18 mouse cellular contexts compared by ENCODE assay signal in the genomic region with DNA sequence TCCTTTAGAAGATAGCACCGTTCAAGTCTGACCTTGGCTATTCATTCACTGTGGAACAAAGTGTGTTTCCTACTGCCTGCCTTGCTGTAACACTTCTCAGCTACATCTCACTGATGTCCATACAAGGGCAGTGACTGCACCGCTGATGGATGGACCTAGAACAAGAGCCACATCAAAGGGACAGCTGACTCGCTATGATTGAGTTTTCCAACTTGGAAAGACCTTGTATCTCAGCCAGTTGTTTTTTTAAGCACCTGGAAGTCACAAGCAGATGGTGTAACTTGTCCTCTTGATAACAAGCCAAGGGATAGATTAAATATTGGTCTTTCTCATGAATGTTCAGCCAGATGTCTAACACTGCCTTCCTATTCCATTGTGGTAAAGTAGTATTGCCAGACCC.
DNase-seq lines count a peak whose midpoint lies in the region; TF ChIP-seq lines count a peak whose summit lies in the region.
"Had no signal": no experiment of that assay in that cellular context is flagged by ENCODE, and none has a peak within 500 bp of the region (broad histone marks: within the 10 kb centered on the region; RNA-seq: fewer than 3 reads in every experiment).

No protein-coding gene starts in this region.

- H3K4me2 ChIP-seq in myocyte (ENCODE audit: low read depth): peak overlapping the region; percentile 45

- DNase-seq in liver, adult 2 months (ENCODE audit: extremely low read depth, low read depth, low spot score): peak; percentile 88
- no peak for DNase-seq in liver
- DNase-seq in skeletal muscle tissue, adult 2 months (ENCODE audit: low read depth, low spot score): peak; percentile 24
- DNase-seq in left cerebral cortex, adult 8-10 months (ENCODE audit: low spot score in 2 of 2): no peak
- no peak for DNase-seq in yolk sac, embryonic 10.5 days (ENCODE audit: low spot score)
- DNase-seq: adrenal gland, adult 2 months; adrenal gland, adult 8-10 months; adrenal gland, postnatal 10 days; adrenal gland, postnatal 14 days; adrenal gland, postnatal 25 days; adrenal gland, postnatal 36 days; B cell, adult 2 months; cerebellum, adult 11 months; cerebellum, adult 11-12 months; cerebellum, adult 18-20 months had no signal

- no peak for TF ChIP-seq CTCF in liver, adult 2 months (IDR thresholded peaks at IDR 0.05; ENCODE audit: low read depth, low read length)

- no peak overlapping the region for H3K9ac ChIP-seq in liver, adult 2 months (ENCODE audit: low read depth, low read length)

- no peak overlapping the region for H3K4me3 ChIP-seq in liver, adult 2 months (ENCODE audit: insufficient read depth, low read depth, low read length)
- peak overlapping the region; percentile 16 for H3K4me3 ChIP-seq in myocyte

- no peak overlapping the region for H3ac ChIP-seq in myocyte (ENCODE audit: control insufficient read depth, insufficient read length)

- no peaks in the 10 kb centered on the region for H3K36me3 ChIP-seq in liver, adult 2 months (ENCODE audit: control insufficient read depth, insufficient read depth, low read length)
- H3K36me3 ChIP-seq in myocyte (ENCODE audit: control insufficient read depth, insufficient read depth): no peaks in the 10 kb centered on the region
- H3K36me3 ChIP-seq: G1E had no signal

- no peaks in the 10 kb centered on the region for H3K27me3 ChIP-seq in liver, adult 2 months (ENCODE audit: control insufficient read depth, insufficient read depth, low read length)
- H3K27me3 ChIP-seq in myocyte (ENCODE audit: control insufficient read depth, insufficient read depth, insufficient read length): no peaks in the 10 kb centered on the region
- H3K27me3 ChIP-seq: CH12.LX had no signal

- TF ChIP-seq POLR2A in liver, adult 2 months (IDR thresholded peaks at IDR 0.05; ENCODE audit: extremely low read depth, insufficient read depth, low read length): no peak
- no peak for TF ChIP-seq POLR2A in myocyte (IDR thresholded peaks at IDR 0.05; ENCODE audit: insufficient read length, low read depth)

- 16% methylated on average over 3 of the region's 3 CpGs for WGBS in liver, adult 2 months

- H3K27ac ChIP-seq in liver, adult 2 months (replicated peaks; ENCODE audit: insufficient read depth, low read depth, low read length): no peak overlapping the region

- peaks cover 2% of the 10 kb centered on the region; the same call in 1 of the 2 replicates for H3K4me1 ChIP-seq in liver, adult 2 months (ENCODE audit: control insufficient read depth, insufficient read depth, low read length)

- no peaks in the 10 kb centered on the region for H3K79me2 ChIP-seq in liver, adult 2 months (ENCODE audit: control insufficient read depth, insufficient read depth, low read length)
- no peaks in the 10 kb centered on the region for H3K79me2 ChIP-seq in myocyte (ENCODE audit: control insufficient read depth, insufficient read depth)

TF ChIP-seq in myocyte, 11 proteins besides CTCF, POLR2A, EP300 and RAD21:
- peak; percentile 36 for TF ChIP-seq TCF12 (IDR thresholded peaks at IDR 0.05; ENCODE audit: insufficient read depth, poor library complexity, severe bottlenecking)
- TF ChIP-seq MYOD1 (IDR thresholded peaks at IDR 0.05; ENCODE audit: control insufficient read depth in 1 of 3, insufficient read length in 2 of 3, low read depth in 2 of 3): peak in 1 of 3 experiments; percentile 72
- TF ChIP-seq MYOG (IDR thresholded peaks at IDR 0.05; ENCODE audit: control insufficient read depth in 1 of 3, insufficient read depth in 1 of 3, insufficient read length in 2 of 3, low read depth in 2 of 3): peak in 2 of 3 experiments; percentile 51 to 71
- no peak for TF ChIP-seq MAX (IDR thresholded peaks at IDR 0.05; ENCODE audit: low read depth)

Comparison
In these comparisons a context has a peak if more than half of its experiments do, and no peak if none do; other contexts are left out.
1. DNase-seq: peak in liver, adult 2 months (single experiment) and skeletal muscle tissue, adult 2 months (single experiment); none in liver (single experiment), left cerebral cortex, adult 8-10 months (0 of 2) and yolk sac, embryonic 10.5 days (single experiment).